Mouse (Mus musculus): ENCODE measurements around the gene Zfp958. TPM values are rescaled to one million over a fixed set of nuclear protein-coding genes. Genes with fewer than 3 reads are reported as not detected.

The Zfp958 gene
- polyA plus RNA-seq, 1 experiment = 7.1 TPM

DNA sequence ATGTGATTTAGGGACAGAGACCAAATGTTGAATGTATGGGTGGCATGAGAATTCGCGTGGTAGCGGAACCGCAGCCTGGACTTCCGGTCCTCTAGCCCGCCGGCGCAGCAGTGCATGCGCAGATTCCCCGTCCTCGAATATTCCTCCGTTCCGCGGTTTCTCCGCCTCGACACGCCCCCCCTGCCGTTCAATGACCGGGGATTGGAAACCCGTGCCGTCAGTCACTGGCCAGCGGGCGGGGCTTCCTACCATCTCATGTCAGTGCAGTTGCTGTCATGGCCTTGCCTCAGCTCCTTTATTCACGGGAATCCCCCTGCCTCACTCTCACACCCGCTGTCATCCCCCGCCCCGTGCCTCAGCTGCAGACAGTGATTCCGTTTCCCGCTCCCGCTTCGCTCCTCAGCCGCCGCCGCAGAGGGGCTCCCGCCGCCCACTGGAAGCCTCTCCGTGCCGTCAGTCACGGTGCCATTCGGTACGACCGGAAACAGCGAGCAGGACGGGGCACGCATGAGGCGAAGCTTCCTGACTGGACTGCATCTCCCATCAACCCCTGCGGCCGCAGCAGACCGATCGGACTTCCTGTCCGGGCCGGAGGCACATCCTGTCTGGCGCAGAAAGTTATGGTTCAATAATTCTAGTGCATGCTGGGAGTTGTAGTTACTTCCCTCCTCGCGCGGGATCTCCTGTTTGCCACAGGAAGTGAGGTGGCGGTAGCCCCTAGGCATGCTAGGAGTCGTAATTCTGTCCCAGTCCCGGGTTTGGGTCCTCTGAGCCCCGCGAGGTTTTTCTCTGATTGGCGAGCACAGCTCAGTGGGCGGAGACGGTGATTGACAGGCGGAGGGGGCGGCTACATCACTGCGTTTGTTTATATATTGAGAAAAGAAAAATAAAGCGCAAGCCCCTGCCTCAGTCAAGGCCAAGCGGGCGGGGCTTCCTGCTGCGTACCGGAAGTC, 64.6 kb downstream of the Zfp958 start:
- Histone ChIP-seq H3K4me3 (ENCODE audit: insufficient read depth, low read depth, low read length) (peak overlapping the region; percentile 79), H3K27ac (replicated peaks; ENCODE audit: low read depth, low read length) (peak overlapping the region; percentile 95), H3K4me1 (ENCODE audit: control insufficient read depth, insufficient read depth, insufficient read length, low read length) (no peaks in the 10 kb centered on the region)

DNA sequence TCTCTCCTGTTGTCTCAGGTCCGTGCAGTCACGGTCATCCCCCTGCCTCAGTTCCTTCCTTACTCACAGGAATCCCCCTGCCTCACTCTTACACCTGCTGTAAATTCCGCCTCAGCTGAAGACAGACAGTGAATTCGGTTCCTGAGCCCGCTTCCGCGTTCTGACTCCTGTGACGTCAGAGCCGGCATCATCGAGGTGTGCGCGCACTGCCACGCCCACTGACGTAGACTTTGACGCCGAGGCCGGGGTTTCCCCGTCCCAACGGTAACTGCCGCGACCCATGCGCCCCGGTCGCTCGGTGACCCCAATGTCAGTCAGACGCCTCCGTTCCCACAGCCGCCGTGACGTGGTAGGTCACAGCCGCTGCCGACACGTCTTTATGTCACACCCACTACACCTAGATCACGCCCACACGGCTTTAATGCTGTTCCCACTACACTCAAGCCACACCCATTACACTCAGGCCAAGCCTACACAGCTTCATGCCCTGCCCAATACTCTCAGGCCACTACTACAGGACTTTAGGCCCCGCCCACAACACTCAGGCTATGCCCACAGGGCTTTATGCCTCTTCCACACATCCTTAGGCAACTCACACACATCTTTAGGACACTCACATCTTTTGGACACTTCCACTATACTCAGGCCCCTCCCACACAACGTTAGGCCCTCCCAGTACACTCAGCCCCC, 65.4 kb downstream of the Zfp958 start:
- Histone ChIP-seq H3K4me1 (ENCODE audit: control insufficient read depth, insufficient read depth, insufficient read length, low read length) (no peaks in the 10 kb centered on the region), H3K27ac (replicated peaks; ENCODE audit: low read depth, low read length) (peak overlapping the region; percentile 95), H3K4me3 (ENCODE audit: insufficient read depth, low read depth, low read length) (peak overlapping the region; percentile 73)

DNA sequence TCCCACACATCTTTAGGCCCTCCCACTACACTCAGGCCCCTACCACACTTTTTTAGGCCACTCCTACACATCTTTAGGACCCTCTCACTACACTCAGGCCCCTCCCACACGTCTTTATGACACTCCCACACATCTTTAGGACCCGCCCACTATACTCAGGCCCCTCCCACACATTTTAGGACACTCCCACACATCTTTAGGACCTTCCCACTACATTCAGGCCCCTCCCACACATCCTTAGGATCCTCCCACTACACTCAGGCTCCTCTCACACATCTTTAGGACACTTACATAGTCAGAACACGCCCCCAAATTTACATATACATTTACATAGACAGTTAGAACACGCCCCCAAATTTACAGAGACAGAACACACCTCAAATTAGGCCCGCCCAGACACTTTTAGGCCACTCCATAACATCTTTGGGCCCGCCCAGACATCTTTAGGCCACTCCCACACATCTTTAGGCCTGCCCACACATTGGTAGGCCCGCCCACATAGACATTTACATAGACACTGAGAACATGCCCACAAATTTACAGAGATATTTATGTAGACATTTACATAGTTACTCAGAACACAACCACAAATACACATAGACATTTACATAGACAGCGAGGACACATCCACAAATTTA, 66.1 kb downstream of the Zfp958 start:
- Histone ChIP-seq H3K4me3 (ENCODE audit: insufficient read depth, low read depth, low read length) (peak overlapping the region; percentile 73), H3K4me1 (ENCODE audit: control insufficient read depth, insufficient read depth, insufficient read length, low read length) (no peaks in the 10 kb centered on the region), H3K27ac (replicated peaks; ENCODE audit: low read depth, low read length) (no peak overlapping the region)

GRCm38 (mm10) chr8:4679796-4680195, 66.8 kb downstream of the Zfp958 start:
- Histone ChIP-seq H3K27ac (replicated peaks; ENCODE audit: low read depth, low read length) (no peak overlapping the region), H3K4me3 (ENCODE audit: insufficient read depth, low read depth, low read length) (no peak overlapping the region), H3K4me1 (ENCODE audit: control insufficient read depth, insufficient read depth, insufficient read length, low read length) (no peaks in the 10 kb centered on the region)

Other genes starting within 250 kb of the Zfp958 start
- gene Cers4, start 120.1 kb upstream of the Zfp958 start, polyA plus RNA-seq (2012; ENCODE audit: insufficient read depth, insufficient read length, missing spikeins) = 5.7 and 6.6 TPM in 2 replicates
- not detected in 2 replicates for gene Shcbp1, start 166.4 kb downstream of the Zfp958 start, polyA plus RNA-seq (2012; ENCODE audit: insufficient read depth, insufficient read length, missing spikeins)